Mouse (Mus musculus) kidney, postnatal 0 days (tissue): ENCODE results near the gene E030025P04Rik. TPM values are rescaled to one million over a fixed set of nuclear protein-coding genes. Genes with fewer than 3 reads are reported as not detected.

Experiments
- ATAC-seq: fragments of 200-750 bp; cut with Nextera tagmentation; replicated peaks from 2 replicates; pipeline ENCODE4 v1.8.0; 2017; ENCODE audit warnings: low read depth, moderate number of reproducible peaks, moderate TSS enrichment, moderate library complexity; ENCODE audit not compliant: low FRiP score
- DNase-seq: peaks from one replicate; pipeline ENCODE4 v3.0.0-alpha.2; 2016; ENCODE audit warnings: low spot score
- H3K27ac ChIP-seq: fragments of 300-500 bp; sonication (generic); 2 replicates; pipeline ENCODE4 v1.5.1; 2014; ENCODE audit warnings: mild to moderate bottlenecking
- H3K27me3 ChIP-seq: fragments of 300-500 bp; sonication (generic); 2 replicates; pipeline ENCODE4 v1.6.1; 2014; ENCODE audit warnings: low read length, mixed read lengths; ENCODE audit not compliant: insufficient read depth
- H3K36me3 ChIP-seq: fragments of 300-500 bp; sonication (generic); 2 replicates; pipeline ENCODE4 v1.6.1; 2014; ENCODE audit warnings: low read length, mixed read lengths; ENCODE audit not compliant: insufficient read depth
- H3K4me1 ChIP-seq: fragments of 300-500 bp; sonication (generic); replicated peaks from 2 replicates; pipeline ENCODE4 v1.6.1; 2014; ENCODE audit warnings: antibody characterized with exemption, low read length, mixed read lengths; ENCODE audit not compliant: insufficient read depth
- H3K4me2 ChIP-seq: fragments of 300-500 bp; sonication (generic); 2 replicates; pipeline ENCODE4 v1.6.1; 2014; ENCODE audit warnings: mild to moderate bottlenecking, low read length, moderate library complexity, mixed read lengths
- H3K4me3 ChIP-seq: fragments of 300-500 bp; sonication (generic); replicated peaks from 2 replicates; pipeline ENCODE4 v1.5.1; 2014; ENCODE audit warnings: low read depth, low read length
- H3K9ac ChIP-seq: fragments of 300-500 bp; sonication (generic); 2 replicates; pipeline ENCODE4 v1.6.1; 2014; ENCODE audit warnings: low read depth, low read length
- H3K9me3 ChIP-seq: fragments of 300-500 bp; sonication (generic); replicated peaks from 2 replicates; pipeline ENCODE4 v1.6.1; 2016; ENCODE audit warnings: low read length, inconsistent platforms, mixed read lengths
- CTCF ChIP-seq: IDR thresholded peaks from 2 replicates; pipeline ENCODE4 v1.5.1; 2016; ENCODE audit warnings: antibody characterized with exemption, low read depth, mild to moderate bottlenecking, moderate library complexity
- WGBS: fragments of 180-500 bp; shearing (Covaris S2); extraction: QIAGEN DNeasy Blood & Tissue Kit; methylation state at CpG from one replicate; pipeline ENCODE4 v1.1.7; 2014; 5-methylcytosine and 5-hydroxymethylcytosine counted together
- polyA plus RNA-seq: library from polyadenylated mRNA; unstranded; fragments of >200 nt; fragmentation: Nextera tagmentation; extraction: Ambion mirVana; gene quantifications from 2 replicates; pipeline ENCODE4 v1.2.1, GENCODE M21; 2015

The E030025P04Rik gene
- polyA plus RNA-seq, 1 experiment from 2014 or later = not detected

- ATAC-seq = no peak
- no peak for TF ChIP-seq CTCF
These were observed 37.4 kb downstream of the E030025P04Rik start for GRCm38 (mm10) chr11:109106751-109107150.

GRCm38 (mm10) chr11:109106181-109106580 lies 38.0 kb downstream of the E030025P04Rik start:
- Histone ChIP-seq H3K4me2 (no peak overlapping the region), H3K4me3 (no peak overlapping the region), H3K27me3 (no peaks in the 10 kb centered on the region), H3K36me3 (no peaks in the 10 kb centered on the region), H3K4me1 (0 out of 2 replicates have a peak, but pooled peaks cover 4% of the 10 kb centered on the region), H3K9ac (no peak overlapping the region), H3K27ac (no peak overlapping the region), H3K9me3 (no peaks in the 10 kb centered on the region)
- TF ChIP-seq CTCF = no peak
- ATAC-seq (no peak), DNase-seq (no peak)
- 23% methylated on average over 5 of the region's 5 CpGs for WGBS

More at GRCm38 (mm10) chr11:109106751-109107150, 37.4 kb downstream of the E030025P04Rik start:
- peak; percentile 18 for DNase-seq
- 0 out of 2 replicates have a peak, but pooled peaks cover 4% of the 10 kb centered on the region for H3K4me1 ChIP-seq
- no peak overlapping the region for H3K4me2 ChIP-seq
- no peaks in the 10 kb centered on the region for H3K27me3 ChIP-seq
- no peaks in the 10 kb centered on the region for H3K9me3 ChIP-seq
- H3K27ac ChIP-seq = no peak overlapping the region
- no peak overlapping the region for H3K9ac ChIP-seq
- WGBS = 14% methylated on average over 8 of the region's 8 CpGs
- H3K36me3 ChIP-seq = no peaks in the 10 kb centered on the region
- H3K4me3 ChIP-seq = no peak overlapping the region

GRCm38 (mm10) chr11:109103386-109103785 lies 40.8 kb downstream of the E030025P04Rik start:
- Histone ChIP-seq H3K9me3 (no peaks in the 10 kb centered on the region), H3K4me2 (no peak overlapping the region), H3K36me3 (no peaks in the 10 kb centered on the region), H3K4me3 (no peak overlapping the region), H3K27me3 (no peaks in the 10 kb centered on the region), H3K9ac (no peak overlapping the region), H3K4me1 (0 out of 2 replicates have a peak, but pooled peaks cover 7% of the 10 kb centered on the region), H3K27ac (no peak overlapping the region)
- WGBS = 88% methylated on average over 3 of the region's 3 CpGs
- DNase-seq = no peak
- ATAC-seq = no peak
- no peak for TF ChIP-seq CTCF

GRCm38 (mm10) chr11:109102646-109103045 lies 41.5 kb downstream of the E030025P04Rik start:
- no peak overlapping the region for H3K4me2 ChIP-seq
- no peak for DNase-seq
- H3K4me3 ChIP-seq = no peak overlapping the region
- 0 out of 2 replicates have a peak, but pooled peaks cover 13% of the 10 kb centered on the region for H3K4me1 ChIP-seq
- H3K9me3 ChIP-seq = no peaks in the 10 kb centered on the region
- H3K9ac ChIP-seq = no peak overlapping the region
- H3K27me3 ChIP-seq = no peaks in the 10 kb centered on the region
- 91% methylated on average over 8 of the region's 8 CpGs for WGBS
- no peak for ATAC-seq
- H3K36me3 ChIP-seq = no peaks in the 10 kb centered on the region
- no peak for TF ChIP-seq CTCF
- H3K27ac ChIP-seq = no peak overlapping the region

GRCm38 (mm10) chr11:109100266-109100665 lies 43.9 kb downstream of the E030025P04Rik start:
- no peak overlapping the region for H3K4me3 ChIP-seq

GRCm38 (mm10) chr11:109091821-109092220 lies 52.3 kb downstream of the E030025P04Rik start:
- Histone ChIP-seq H3K4me3 (no peak overlapping the region), H3K27ac (no peak overlapping the region), H3K4me2 (no peak overlapping the region), H3K27me3 (no peaks in the 10 kb centered on the region), H3K36me3 (no peaks in the 10 kb centered on the region), H3K4me1 (no peaks in the 10 kb centered on the region), H3K9ac (no peak overlapping the region), H3K9me3 (no peaks in the 10 kb centered on the region)
- no peak for TF ChIP-seq CTCF
- 27% methylated on average over 5 of the region's 5 CpGs for WGBS
- no peak for DNase-seq
- no peak for ATAC-seq

More at GRCm38 (mm10) chr11:109100266-109100665, 43.9 kb downstream of the E030025P04Rik start:
- H3K36me3 ChIP-seq = no peaks in the 10 kb centered on the region
- DNase-seq = no peak
- 82% methylated on average over 6 of the region's 6 CpGs for WGBS
- H3K9me3 ChIP-seq = no peaks in the 10 kb centered on the region
- no peak for ATAC-seq
- H3K9ac ChIP-seq = no peak overlapping the region
- H3K4me2 ChIP-seq = no peak overlapping the region
- H3K27me3 ChIP-seq = no peaks in the 10 kb centered on the region
- H3K4me1 ChIP-seq = 0 out of 2 replicates have a peak, but pooled peaks cover 9% of the 10 kb centered on the region
- no peak overlapping the region for H3K27ac ChIP-seq
- TF ChIP-seq CTCF = no peak

Other genes starting within 250 kb of the E030025P04Rik start
- 5.3 and 5.8 TPM in 2 replicates for gene Axin2, start 224.0 kb downstream of the E030025P04Rik start, polyA plus RNA-seq
- 0.99 and 1.1 TPM in 2 replicates for gene Rgs9, start 153.8 kb upstream of the E030025P04Rik start, polyA plus RNA-seq
- 33.9 and 36.2 TPM in 2 replicates for gene Gna13, start 218.5 kb upstream of the E030025P04Rik start, polyA plus RNA-seq